Mouse (Mus musculus) heart, embryonic 11.5 days (tissue): Measurements from ENCODE around the gene Ttll11. TPM values are rescaled to one million over a fixed set of nuclear protein-coding genes. Genes with fewer than 3 reads are reported as not detected.

ENCODE experiments used
- ATAC-seq: fragments of 200-750 bp; cut with Nextera tagmentation; replicated peaks from 2 replicates; pipeline ENCODE4 v1.8.0; 2017; ENCODE audit warnings: moderate library complexity; ENCODE audit not compliant: insufficient number of reproducible peaks, low FRiP score, low TSS enrichment
- H3K27ac ChIP-seq: fragments of 300-500 bp; sonication (generic); 2 replicates; pipeline ENCODE4 v1.5.1; 2014; ENCODE audit warnings: mild to moderate bottlenecking, low read depth, low read length
- H3K27me3 ChIP-seq: fragments of 300-500 bp; sonication (generic); 2 replicates; pipeline ENCODE4 v1.6.1; 2014; ENCODE audit warnings: mild to moderate bottlenecking, low read length, mixed read lengths; ENCODE audit not compliant: control insufficient read depth, insufficient read depth
- H3K36me3 ChIP-seq: fragments of 300-500 bp; sonication (generic); 2 replicates; pipeline ENCODE4 v1.6.1; 2014; ENCODE audit warnings: mild to moderate bottlenecking, low read length, moderate library complexity, mixed read lengths; ENCODE audit not compliant: control insufficient read depth, insufficient read depth
- H3K4me1 ChIP-seq: fragments of 300-500 bp; sonication (generic); 2 replicates; pipeline ENCODE4 v1.6.1; 2014; ENCODE audit warnings: low read length; ENCODE audit not compliant: control insufficient read depth, insufficient read depth
- H3K4me2 ChIP-seq: fragments of 300-500 bp; sonication (generic); 2 replicates; pipeline ENCODE4 v1.6.1; 2014; ENCODE audit warnings: mild to moderate bottlenecking, moderate library complexity
- H3K4me3 ChIP-seq: fragments of 300-500 bp; sonication (generic); 2 replicates; pipeline ENCODE4 v1.5.1; 2014; ENCODE audit warnings: low read depth, low read length
- H3K9ac ChIP-seq: fragments of 300-500 bp; sonication (generic); 2 replicates; pipeline ENCODE4 v1.6.1; 2014; ENCODE audit warnings: mild to moderate bottlenecking, low read depth, low read length, moderate library complexity
- H3K9me3 ChIP-seq: fragments of 300-500 bp; sonication (generic); replicated peaks from 2 replicates; pipeline ENCODE4 v1.6.1; 2016; ENCODE audit warnings: low read length; ENCODE audit not compliant: control insufficient read depth
- WGBS: fragments of 180-500 bp; shearing (Covaris S2); extraction: QIAGEN DNeasy Blood & Tissue Kit; methylation state at CpG from one replicate; pipeline ENCODE4 v1.1.7; 2014; ENCODE audit not compliant: insufficient replicate concordance; 5-methylcytosine and 5-hydroxymethylcytosine counted together
- polyA plus RNA-seq: library from polyadenylated mRNA; unstranded; fragments of >200 nt; fragmentation: Nextera tagmentation; extraction: Ambion mirVana; gene quantifications from 2 replicates; pipeline ENCODE4 v1.2.1, GENCODE M21; 2014

Ttll11 gene
- 0.34 and 0.79 TPM in 2 replicates for polyA plus RNA-seq

DNA sequence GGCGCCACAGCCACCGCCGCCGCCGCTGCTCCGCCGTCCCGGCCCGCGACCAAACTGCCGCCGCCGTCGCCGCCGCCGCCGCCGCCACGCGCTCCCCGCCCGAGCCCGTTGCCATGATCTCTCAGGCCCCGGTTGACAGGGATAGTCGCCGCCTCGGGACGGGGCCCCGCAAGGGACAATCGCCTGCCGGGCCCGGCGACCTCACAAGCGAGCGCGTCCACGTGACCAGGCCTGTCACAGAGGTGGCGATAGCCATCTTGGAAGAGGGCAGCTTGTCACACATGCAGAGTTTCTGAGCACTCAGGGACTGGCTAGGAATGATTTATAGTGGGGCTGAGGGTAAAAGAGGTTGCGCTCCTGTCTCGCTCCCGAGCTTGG, at the start of gene Ttll11:
Gene Ttll11, minus strand, starts transcription at position 270 of the 378 bp plus-strand sequence.
- 0% methylated on average over 35 of the region's 42 CpGs for WGBS
- ATAC-seq: peak; percentile 85

DNA sequence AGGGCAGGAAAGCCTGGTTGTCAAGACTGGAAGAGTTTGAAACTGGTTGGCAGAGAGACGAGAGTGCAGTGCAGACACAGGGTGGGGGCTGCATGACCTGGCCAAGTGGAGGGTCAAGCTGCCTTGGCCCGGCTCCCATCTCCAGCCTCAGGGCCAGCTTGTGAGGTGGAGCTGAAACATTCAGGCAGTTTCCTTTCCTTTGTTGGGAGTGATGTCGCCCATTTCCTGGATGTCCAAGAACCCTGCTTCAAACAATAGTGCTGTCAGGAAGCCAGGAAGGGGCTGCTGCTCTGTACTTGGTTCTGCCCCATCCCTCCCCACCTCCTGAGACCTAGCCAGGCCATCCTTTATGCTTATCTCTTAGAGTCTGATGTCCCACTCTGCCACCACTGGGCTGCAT, 43.6 kb upstream of the Ttll11 start:
- Histone ChIP-seq H3K27me3 (0 out of 2 replicates have a peak, but pooled peaks cover 3% of the 10 kb centered on the region), H3K9me3 (no peaks in the 10 kb centered on the region), H3K4me1 (no peaks in the 10 kb centered on the region), H3K4me3 (no peak overlapping the region), H3K9ac (no peak overlapping the region), H3K27ac (no peak overlapping the region), H3K36me3 (no peaks in the 10 kb centered on the region), H3K4me2 (no peak overlapping the region)
- ATAC-seq: no peak; the same call in 1 of the 2 replicates
- 34% methylated on average over 3 of the region's 3 CpGs for WGBS

More for the DNA sequence above, at the start of gene Ttll11:
- H3K27ac ChIP-seq: peak within 1 kb of the TSS; percentile 46; the same call in 1 of the 2 replicates
- H3K4me2 ChIP-seq: peak within 1 kb of the TSS; percentile 98
- H3K27me3 ChIP-seq: peaks cover 3% of the 10 kb centered on the region; the same call in 1 of the 2 replicates
- no peaks in the 10 kb centered on the region for H3K9me3 ChIP-seq
- peak within 1 kb of the TSS; percentile 78 for H3K9ac ChIP-seq
- H3K4me1 ChIP-seq: peaks cover 13% of the 10 kb centered on the region
- H3K36me3 ChIP-seq: no peaks in the 10 kb centered on the region
- peak within 1 kb of the TSS; percentile 69 for H3K4me3 ChIP-seq

DNA sequence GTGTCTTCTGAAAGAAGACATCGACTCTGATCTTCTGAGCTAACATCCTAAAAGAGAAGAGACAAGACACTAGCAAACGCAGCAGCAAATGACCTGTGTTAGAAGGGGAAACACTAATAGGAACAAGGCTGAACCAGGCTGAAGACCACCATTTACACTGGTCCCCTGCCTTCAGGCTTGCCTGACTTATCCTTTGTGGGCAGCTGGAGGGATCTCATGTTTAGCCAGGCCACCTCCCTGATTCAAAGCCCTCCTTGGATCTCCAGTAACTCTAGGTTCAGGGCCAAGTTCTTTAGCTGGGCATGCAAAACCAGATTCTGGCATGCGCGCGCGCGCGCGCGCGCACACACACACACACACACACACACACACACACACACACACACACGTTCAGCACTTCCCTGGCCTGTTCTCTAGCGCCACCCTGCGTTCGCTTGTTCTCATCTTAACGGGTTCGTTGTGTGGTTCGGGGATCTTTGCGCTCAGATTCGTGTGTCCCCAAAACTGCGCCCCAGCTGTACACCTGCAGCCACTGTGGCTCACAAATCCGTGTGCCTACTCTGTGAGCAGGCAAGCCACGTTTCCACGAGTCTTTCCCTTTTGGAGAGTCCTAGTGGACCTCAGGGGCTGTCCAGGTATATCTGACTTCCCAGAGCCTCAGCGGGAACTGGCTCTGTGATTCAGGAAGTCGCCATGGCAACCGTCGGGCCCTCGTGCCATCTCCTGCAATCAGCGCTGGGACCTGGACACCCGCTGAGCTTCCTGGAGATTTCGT, 41.9 kb upstream of the Ttll11 start:
- H3K4me3 ChIP-seq: peak overlapping the region; percentile 24; the same call in 1 of the 2 replicates
- 0 out of 2 replicates have a peak, but pooled peaks cover 3% of the 10 kb centered on the region for H3K27me3 ChIP-seq
- H3K27ac ChIP-seq: no peak overlapping the region
- H3K9me3 ChIP-seq: no peaks in the 10 kb centered on the region
- no peaks in the 10 kb centered on the region for H3K36me3 ChIP-seq
- WGBS: 11% methylated on average over 32 of the region's 32 CpGs
- H3K4me1 ChIP-seq: no peaks in the 10 kb centered on the region
- no peak overlapping the region for H3K9ac ChIP-seq
- ATAC-seq: 0 out of 2 replicates have a peak, but pooled peaks have one; percentile 35
- peak overlapping the region; percentile 62 for H3K4me2 ChIP-seq

DNA sequence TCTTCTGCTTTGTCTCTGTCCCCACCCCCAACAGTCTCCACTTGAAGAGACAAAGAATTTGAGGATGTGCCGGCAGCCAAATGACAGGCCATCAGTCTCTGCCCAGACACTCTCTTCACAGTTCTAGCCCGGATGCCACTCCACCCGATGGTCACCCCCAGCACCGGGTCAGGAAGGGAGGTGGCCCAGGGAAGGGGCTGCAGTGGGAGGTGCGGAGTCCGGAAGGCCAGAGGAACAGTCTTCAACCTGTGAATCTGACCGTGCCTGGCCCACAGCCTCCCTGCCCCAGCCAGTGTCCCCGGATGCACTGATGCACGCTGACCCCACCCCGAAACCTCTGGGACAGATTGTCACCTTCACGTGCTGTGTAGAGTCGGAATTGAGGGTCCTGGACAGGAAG, 33.3 kb upstream of the Ttll11 start:
- peaks cover 24% of the 10 kb centered on the region for H3K27me3 ChIP-seq
- no peaks in the 10 kb centered on the region for H3K9me3 ChIP-seq
- H3K36me3 ChIP-seq: no peaks in the 10 kb centered on the region
- no peak overlapping the region for H3K4me2 ChIP-seq
- ATAC-seq: 0 out of 2 replicates have a peak, but pooled peaks have one; percentile 39
- no peak overlapping the region for H3K4me3 ChIP-seq
- H3K4me1 ChIP-seq: peaks cover 3% of the 10 kb centered on the region; the same call in 1 of the 2 replicates
- H3K9ac ChIP-seq: no peak overlapping the region
- no peak overlapping the region for H3K27ac ChIP-seq
- WGBS: 43% methylated on average over 12 of the region's 12 CpGs

DNA sequence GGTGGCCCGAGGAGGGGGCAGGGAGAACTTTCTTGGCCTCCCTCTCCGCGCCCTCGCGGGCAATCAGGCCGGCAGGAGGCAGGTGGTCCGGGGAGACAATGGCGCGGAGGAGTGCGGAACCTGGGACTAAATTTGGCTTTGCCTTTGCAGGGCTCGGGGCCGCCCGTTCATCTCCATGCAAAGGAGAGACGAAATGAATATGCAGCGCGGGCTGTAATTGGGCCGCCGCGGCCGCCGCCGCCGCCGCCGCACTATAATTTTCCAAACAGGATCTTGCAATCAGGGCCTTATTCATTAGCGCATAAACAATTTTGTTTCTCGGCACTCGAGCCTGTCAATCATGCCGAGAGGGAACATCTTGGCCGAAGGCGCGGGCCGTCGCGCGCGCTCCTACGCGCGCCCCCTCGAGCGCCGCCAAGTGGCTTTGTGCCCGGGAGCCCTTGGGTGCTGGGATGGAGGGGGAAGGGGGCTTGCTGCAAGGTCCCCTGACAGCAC, 31.7 kb upstream of the Ttll11 start:
- no peak for ATAC-seq
- Histone ChIP-seq H3K27me3 (peaks cover 24% of the 10 kb centered on the region), H3K9ac (peak overlapping the region; percentile 52), H3K27ac (no peak overlapping the region), H3K4me1 (peaks cover 3% of the 10 kb centered on the region; the same call in 1 of the 2 replicates), H3K4me3 (peak overlapping the region; percentile 54), H3K9me3 (no peaks in the 10 kb centered on the region), H3K4me2 (peak overlapping the region; percentile 82), H3K36me3 (no peaks in the 10 kb centered on the region)
- under 1% methylated on average over 44 of the region's 44 CpGs for WGBS

DNA sequence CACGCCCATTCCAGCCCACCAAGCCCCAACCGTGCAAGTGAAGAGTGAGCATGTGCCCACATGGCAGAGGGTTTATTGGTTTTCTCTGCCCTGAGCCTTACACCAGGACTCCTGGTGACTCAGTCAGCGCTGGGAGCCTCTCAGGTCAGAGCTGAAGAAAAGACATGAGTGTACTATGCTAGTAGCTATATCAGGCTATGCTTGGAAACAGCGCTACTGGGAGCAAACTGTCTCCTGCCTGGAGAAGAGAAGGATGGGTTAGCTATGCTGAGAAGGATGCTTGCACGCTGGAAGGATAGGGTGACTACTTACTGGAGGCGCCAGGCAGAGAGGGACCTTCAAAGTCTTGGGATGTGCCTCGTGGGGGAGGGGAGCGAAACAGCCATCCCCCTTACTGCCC, 30.9 kb upstream of the Ttll11 start:
- no peaks in the 10 kb centered on the region for H3K9me3 ChIP-seq
- H3K27ac ChIP-seq: no peak overlapping the region
- 40% methylated on average over 8 of the region's 8 CpGs for WGBS
- peaks cover 3% of the 10 kb centered on the region; the same call in 1 of the 2 replicates for H3K4me1 ChIP-seq
- peak overlapping the region; percentile 82 for H3K4me2 ChIP-seq
- H3K36me3 ChIP-seq: no peaks in the 10 kb centered on the region
- peak overlapping the region; percentile 54; the same call in 1 of the 2 replicates for H3K4me3 ChIP-seq
- H3K27me3 ChIP-seq: peaks cover 24% of the 10 kb centered on the region
- no peak overlapping the region for H3K9ac ChIP-seq
- no peak for ATAC-seq

DNA sequence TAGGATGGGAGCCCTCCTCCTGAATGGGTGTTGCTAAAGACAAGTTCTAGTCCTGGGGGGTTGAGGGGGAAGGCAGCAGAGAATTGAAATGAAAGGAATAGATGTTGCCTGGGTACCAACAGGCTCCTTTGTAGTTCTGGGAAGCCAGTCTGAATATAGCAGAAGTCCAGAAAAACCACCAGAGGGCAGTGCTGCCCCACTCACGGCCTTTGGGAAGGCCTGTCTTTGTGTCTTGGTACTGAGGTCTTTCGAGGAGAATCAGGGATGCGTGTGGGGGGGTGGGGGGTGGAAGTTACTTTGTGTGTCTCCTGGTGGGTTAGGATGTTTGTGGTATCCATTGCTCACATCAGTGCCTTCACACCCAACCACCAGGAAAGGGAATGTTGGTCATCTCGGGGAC, 29.7 kb upstream of the Ttll11 start:
- Histone ChIP-seq H3K4me1 (peaks cover 3% of the 10 kb centered on the region; the same call in 1 of the 2 replicates), H3K4me2 (no peak overlapping the region), H3K27me3 (peaks cover 27% of the 10 kb centered on the region), H3K4me3 (no peak overlapping the region), H3K9ac (no peak overlapping the region), H3K9me3 (no peaks in the 10 kb centered on the region), H3K36me3 (no peaks in the 10 kb centered on the region), H3K27ac (no peak overlapping the region)
- WGBS: 20% methylated on average over 4 of the region's 4 CpGs
- ATAC-seq: no peak

DNA sequence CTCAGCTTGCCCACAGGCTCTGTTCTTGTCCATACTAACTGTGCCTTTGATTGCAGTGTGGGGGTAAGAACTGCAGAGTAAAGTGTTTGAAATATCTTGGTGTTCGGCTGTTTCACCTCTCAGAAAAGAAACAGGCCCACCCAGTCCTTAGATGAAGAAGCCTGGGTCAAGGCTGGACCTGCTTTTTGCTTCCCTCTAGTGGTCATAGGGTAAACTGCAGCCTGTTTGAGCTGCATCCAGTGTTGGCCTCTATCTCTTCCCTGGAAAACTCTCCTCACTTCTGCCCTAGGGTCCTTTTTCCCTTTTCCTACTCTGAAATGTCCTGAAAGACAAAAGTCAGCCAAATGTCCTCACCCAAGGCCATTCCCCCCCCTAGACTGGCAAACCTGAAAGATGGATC, 28.4 kb upstream of the Ttll11 start:
- H3K27me3 ChIP-seq: peaks cover 27% of the 10 kb centered on the region
- no peak for ATAC-seq
- WGBS: 21% methylated on average over 1 of the region's 1 CpGs

More for the DNA sequence above, 28.4 kb upstream of the Ttll11 start:
- Histone ChIP-seq H3K4me2 (no peak overlapping the region), H3K9me3 (no peaks in the 10 kb centered on the region), H3K9ac (no peak overlapping the region), H3K4me3 (no peak overlapping the region), H3K27ac (no peak overlapping the region), H3K4me1 (peaks cover 3% of the 10 kb centered on the region; the same call in 1 of the 2 replicates), H3K36me3 (no peaks in the 10 kb centered on the region)
